16 mouse cellular contexts compared by ENCODE assay signal in genomic region chr12:39849346-39850058, GRCm38 (mm10).
"Had no signal": no experiment of that assay in that cellular context is flagged by ENCODE, and none has a peak within 500 bp of the region (broad histone marks: within the 10 kb centered on the region; RNA-seq: fewer than 3 reads in every experiment).

No protein-coding gene starts in this region.

- ATAC-seq: liver, postnatal 0 days; midbrain, embryonic 16.5 days had no signal

- H3K4me2 ChIP-seq: limb, embryonic 12.5 days; liver, embryonic 13.5 days; lung, embryonic 15.5 days; midbrain, embryonic 11.5 days had no signal

- H3K27me3 ChIP-seq: limb, embryonic 12.5 days; liver, embryonic 13.5 days; lung, embryonic 15.5 days; megakaryocyte, embryonic 14.5 days had no signal

- H3K4me1 ChIP-seq: limb, embryonic 12.5 days; liver, embryonic 13.5 days; lung, embryonic 15.5 days; megakaryocyte, embryonic 14.5 days had no signal

- DNase-seq: kidney, adult 9 months; kidney, postnatal 36 days; liver; liver, embryonic 13.5 days; liver, postnatal 0 days; lung, postnatal 14 days; right cerebral cortex, postnatal 14 days; thymus, postnatal 36 days had no signal

- H3K27ac ChIP-seq: kidney, postnatal 0 days; layer of hippocampus, adult 2 months; limb, embryonic 12.5 days; liver, embryonic 13.5 days; lung, embryonic 15.5 days; macrophage had no signal

- H3K9me3 ChIP-seq: limb, embryonic 12.5 days; liver, embryonic 13.5 days; lung, embryonic 15.5 days; megakaryocyte, embryonic 14.5 days had no signal

- H3K9ac ChIP-seq: limb, embryonic 12.5 days; liver, embryonic 13.5 days; liver, postnatal 0 days; lung, embryonic 15.5 days had no signal

- H3K36me3 ChIP-seq: limb, embryonic 12.5 days; liver, embryonic 13.5 days; lung, embryonic 15.5 days had no signal

- H3K4me3 ChIP-seq: layer of hippocampus, adult 2 months; limb, embryonic 12.5 days; liver, embryonic 13.5 days; lung, embryonic 15.5 days; megakaryocyte, embryonic 14.5 days had no signal
